Comparison of ENCODE assay signal across 12 mouse cellular contexts in the genomic region with DNA sequence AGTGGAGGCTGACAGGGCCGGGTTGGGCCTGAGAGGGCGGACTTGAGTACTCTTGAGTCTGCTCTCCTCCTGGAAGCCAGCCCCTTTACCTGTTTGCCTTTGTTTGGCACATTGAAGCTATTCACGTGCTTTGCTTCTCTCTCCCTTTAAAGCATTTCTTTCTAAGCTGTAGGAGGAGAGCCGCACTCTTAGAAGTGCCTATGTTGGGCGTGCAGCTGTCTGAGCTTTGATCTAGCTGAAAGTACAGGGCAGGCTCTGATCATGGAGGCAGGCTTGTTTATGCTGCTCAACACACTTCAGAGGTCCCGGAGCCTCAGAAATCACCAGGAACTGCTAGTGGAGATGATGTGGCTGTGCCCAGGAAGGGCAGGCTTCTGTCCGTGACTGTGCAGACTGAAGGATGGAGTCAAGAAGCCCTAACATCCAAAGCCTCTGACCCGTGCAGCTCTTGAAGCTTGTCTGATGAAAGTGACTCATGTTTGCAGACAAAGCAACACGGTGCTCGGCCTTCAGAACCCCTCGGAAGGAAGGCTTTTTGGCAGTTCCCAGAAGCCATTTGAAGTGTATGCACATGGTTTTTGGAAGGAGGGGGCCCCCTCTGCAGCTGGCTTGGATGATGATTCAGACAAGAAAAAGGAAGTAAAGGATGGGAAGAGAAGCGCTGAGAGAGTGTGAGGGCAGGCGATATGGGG. TPM values are rescaled to one million over a fixed set of nuclear protein-coding genes. Genes with fewer than 3 reads are reported as not detected.
DNase-seq lines count a peak whose midpoint lies in the region; ATAC-seq and TF ChIP-seq lines count a peak whose summit lies in the region.
"Had no signal": no experiment of that assay in that cellular context is flagged by ENCODE, and none has a peak within 500 bp of the region (broad histone marks: within the 10 kb centered on the region; RNA-seq: fewer than 3 reads in every experiment).

No protein-coding gene starts in this region.

- 0 out of 2 replicates have a peak, but pooled peaks cover 4% of the 10 kb centered on the region for H3K4me1 ChIP-seq in lung, embryonic 14.5 days (ENCODE audit: insufficient read depth)
- no peaks in the 10 kb centered on the region for H3K4me1 ChIP-seq in stomach, embryonic 14.5 days (ENCODE audit: control insufficient read depth, insufficient read depth, low read length)

- peak; percentile 87 for ATAC-seq in lung, embryonic 14.5 days (ENCODE audit: insufficient read depth)
- ATAC-seq in stomach, embryonic 14.5 days (ENCODE audit: insufficient number of reproducible peaks, insufficient read depth, low FRiP score, low read depth) = 0 out of 2 replicates have a peak, but pooled peaks have one; percentile 7

- WGBS in lung, embryonic 14.5 days = 34% methylated on average over 13 of the region's 13 CpGs
- WGBS in stomach, embryonic 14.5 days = 67% methylated on average over 13 of the region's 13 CpGs

- no peaks in the 10 kb centered on the region for H3K9me3 ChIP-seq in lung, embryonic 14.5 days (ENCODE audit: low read depth, low read length)
- H3K9me3 ChIP-seq in stomach, embryonic 14.5 days (ENCODE audit: control insufficient read depth, low read depth, low read length) = no peaks in the 10 kb centered on the region

- H3K27ac ChIP-seq in lung, embryonic 14.5 days (ENCODE audit: low read depth) = peak overlapping the region; percentile 76
- no peak overlapping the region; the same call in 1 of the 2 replicates for H3K27ac ChIP-seq in stomach, embryonic 14.5 days (ENCODE audit: low read length)
- H3K27ac ChIP-seq: gastrocnemius, adult 2 months had no signal

- no peak for TF ChIP-seq CTCF in lung, embryonic 14.5 days (IDR thresholded peaks at IDR 0.05; ENCODE audit: low read depth)

- no peak overlapping the region for H3K9ac ChIP-seq in lung, embryonic 14.5 days
- H3K9ac ChIP-seq in stomach, embryonic 14.5 days (replicated peaks; ENCODE audit: low read depth, low read length) = no peak overlapping the region

- H3K27me3 ChIP-seq in lung, embryonic 14.5 days (ENCODE audit: insufficient read depth, low read length) = no peaks in the 10 kb centered on the region
- H3K27me3 ChIP-seq in stomach, embryonic 14.5 days (ENCODE audit: control insufficient read depth, insufficient read depth, low read length) = no peaks in the 10 kb centered on the region

- peak; percentile 43 for DNase-seq in adrenal gland, adult 2 months
- DNase-seq in adrenal gland, adult 8-10 months = no peak
- peak; percentile 43 for DNase-seq in NIH3T3 (ENCODE audit: low read depth)
- DNase-seq in lung, embryonic 14.5 days = peak; percentile 75
- DNase-seq in Muller cell, postnatal 12 days (ENCODE audit: inconsistent ontology term) = no peak
- no peak for DNase-seq in urinary bladder, postnatal 14 days (ENCODE audit: low spot score)
- no peak for DNase-seq in adipocyte (ENCODE audit: low spot score)
- DNase-seq: gastrocnemius, adult 2 months; heart, postnatal 36 days; kidney, adult 2 months had no signal

- H3K36me3 ChIP-seq in lung, embryonic 14.5 days (ENCODE audit: insufficient read depth) = 0 out of 2 replicates have a peak, but pooled peaks cover 5% of the 10 kb centered on the region
- no peaks in the 10 kb centered on the region for H3K36me3 ChIP-seq in stomach, embryonic 14.5 days (ENCODE audit: control insufficient read depth, insufficient read depth, low read length)

- no peak overlapping the region; the same call in 1 of the 2 replicates for H3K4me2 ChIP-seq in lung, embryonic 14.5 days
- H3K4me2 ChIP-seq in stomach, embryonic 14.5 days (replicated peaks; ENCODE audit: low read depth, low read length) = no peak overlapping the region

- no peak overlapping the region for H3K4me3 ChIP-seq in lung, embryonic 14.5 days (ENCODE audit: low read depth, low read length)
- no peak overlapping the region for H3K4me3 ChIP-seq in stomach, embryonic 14.5 days (ENCODE audit: low read depth, low read length)
- H3K4me3 ChIP-seq: gastrocnemius, adult 2 months; myocyte had no signal

RNA-seq across cellular contexts. Expression of a gene that starts 53.5 kb away (rescaled TPM):
- total RNA-seq in adrenal gland, adult 2 months (2021) = 1 to 10 TPM; 2.9 to 5.6 TPM
- 5.5 and 5.9 TPM in 2 replicates for polyA plus RNA-seq in adrenal gland, adult 2 months (2012; rRNA removed)
- 10 to 100 TPM in 1 of 4 experiments, 1 to 10 TPM in 3; 4.0 to 10.2 (median 6.3) TPM for total RNA-seq in adrenal gland, adult 8-10 months (2022)
- polyA plus RNA-seq in lung, embryonic 14.5 days (2014; fragmentation: Nextera tagmentation; extraction: Ambion mirVana) = 17.7 and 18.8 TPM in 2 replicates
- 14.1 and 18.0 TPM in 2 replicates for polyA plus RNA-seq in stomach, embryonic 14.5 days (2014; fragmentation: Nextera tagmentation; extraction: Ambion mirVana)

Comparison
In these comparisons a context has a peak if more than half of its experiments do, and no peak if none do; other contexts are left out.
1. DNase-seq: peak in adrenal gland, adult 2 months (single experiment), NIH3T3 (single experiment) and lung, embryonic 14.5 days (single experiment); none in adrenal gland, adult 8-10 months (single experiment), Muller cell, postnatal 12 days (single experiment), urinary bladder, postnatal 14 days (single experiment) and adipocyte (single experiment).